Mouse (Mus musculus): ENCODE measurements at regions not wholly inside any gene's neighbourhood (a gene's known extent, or its start where the extent isn't known, plus 50 kb on each side); places are given as distances from the start of the nearest gene placed in this dataset.

DNA sequence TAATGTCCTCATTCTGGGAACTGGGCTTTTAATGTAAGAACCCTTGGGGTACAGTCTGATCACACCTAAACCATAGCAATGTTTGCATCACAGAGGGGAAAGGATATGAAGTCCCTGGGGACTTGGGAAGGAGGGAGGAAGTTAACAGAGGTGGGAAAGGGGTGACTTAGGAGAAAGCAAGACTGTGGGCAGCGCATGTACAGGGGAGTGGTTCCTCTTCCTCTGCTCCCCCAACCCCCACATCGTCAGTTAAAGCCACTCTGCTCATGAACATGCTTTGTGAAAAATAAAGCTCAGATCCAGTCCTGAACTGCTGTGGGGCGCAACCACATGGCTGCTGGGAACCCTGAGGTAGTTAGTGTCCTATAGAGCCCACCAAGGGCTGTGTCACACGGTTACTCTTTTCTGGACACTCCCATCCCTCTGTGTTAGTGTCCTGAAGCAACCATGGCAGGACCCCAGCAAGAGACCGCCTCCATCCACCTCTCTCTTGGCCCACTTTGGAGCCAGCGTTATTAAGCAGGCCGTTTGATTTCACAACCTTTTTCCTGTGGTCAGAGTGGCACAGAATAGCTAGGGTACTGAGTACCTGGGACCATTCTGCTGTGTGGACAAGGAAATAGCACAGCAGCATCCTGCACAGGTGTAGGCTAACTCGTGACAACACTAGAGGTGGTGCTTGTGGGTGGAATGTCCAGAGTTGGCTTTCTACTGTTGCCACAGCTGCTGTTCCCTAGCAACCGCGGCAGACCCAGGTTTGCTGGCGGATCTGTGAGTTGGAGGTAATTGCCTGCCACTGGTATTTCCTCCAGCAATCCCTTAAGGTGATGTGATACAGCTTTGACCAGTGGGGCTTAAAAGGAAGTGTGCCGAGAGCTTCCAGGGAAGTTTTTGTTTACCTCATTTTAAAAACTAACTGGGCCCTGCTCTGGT lies 50.3 kb upstream of the Cpeb4 start:
- DNase-seq (ENCODE audit: low read depth, low spot score): no peak
